13 mouse cellular contexts compared by ENCODE assay signal in the genomic region with DNA sequence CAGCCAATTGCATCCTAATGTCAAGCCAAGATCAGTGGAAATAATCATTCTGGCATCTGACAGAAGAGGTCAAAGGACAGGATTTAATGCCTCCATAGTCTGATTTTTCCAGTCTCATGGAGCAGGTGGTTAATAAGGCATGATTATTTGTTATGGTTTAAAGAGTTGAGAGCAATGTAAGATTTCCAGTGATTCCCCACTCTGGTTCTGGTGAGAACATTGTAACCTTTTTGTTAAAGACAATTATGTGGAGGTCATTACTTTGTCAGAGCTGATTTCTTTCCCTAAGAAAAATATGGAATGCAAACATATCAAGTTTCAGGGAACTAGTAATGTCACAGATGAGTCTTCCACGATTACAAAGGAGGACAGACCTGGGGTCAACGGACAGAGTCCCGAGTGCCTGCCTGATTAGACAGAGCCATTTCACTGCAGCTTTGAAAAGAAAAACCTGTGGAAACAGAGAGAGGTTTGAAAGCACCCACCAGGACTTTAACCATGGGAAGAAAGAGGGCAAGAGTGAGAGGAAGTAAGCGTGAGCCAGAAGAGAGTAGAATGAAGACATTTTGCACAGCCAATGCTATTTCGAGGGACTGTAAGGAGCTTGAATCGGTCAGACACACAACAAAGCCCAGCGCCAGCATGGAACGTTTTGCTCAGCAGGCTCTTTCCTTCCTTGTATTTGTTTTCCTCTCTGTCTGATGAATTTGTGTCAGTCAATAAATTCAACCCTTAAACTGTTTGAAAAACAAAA.
DNase-seq lines count a peak whose midpoint lies in the region; ATAC-seq lines count a peak whose summit lies in the region.
"Had no signal": no experiment of that assay in that cellular context is flagged by ENCODE, and none has a peak within 500 bp of the region (broad histone marks: within the 10 kb centered on the region; RNA-seq: fewer than 3 reads in every experiment).

No protein-coding gene starts in this region.

- H3K27ac ChIP-seq in forebrain, embryonic 12.5 days, result no peak overlapping the region
- no peak overlapping the region for H3K27ac ChIP-seq in forebrain, embryonic 15.5 days (replicated peaks)
- H3K27ac ChIP-seq in hindbrain, embryonic 12.5 days, result no peak overlapping the region
- H3K27ac ChIP-seq in midbrain, embryonic 16.5 days (ENCODE audit: low read length), result no peak overlapping the region
- no peak overlapping the region for H3K27ac ChIP-seq in heart, embryonic 10.5 days
- H3K27ac ChIP-seq: limb, embryonic 13.5 days had no signal

- no peak overlapping the region for H3K9ac ChIP-seq in forebrain, embryonic 12.5 days
- H3K9ac ChIP-seq in forebrain, embryonic 15.5 days (replicated peaks), result no peak overlapping the region
- H3K9ac ChIP-seq in hindbrain, embryonic 12.5 days, result no peak overlapping the region
- no peak overlapping the region for H3K9ac ChIP-seq in midbrain, embryonic 16.5 days (ENCODE audit: low read depth, low read length)
- H3K9ac ChIP-seq: limb, embryonic 13.5 days had no signal

- peaks cover 10% of the 10 kb centered on the region for H3K4me1 ChIP-seq in forebrain, embryonic 12.5 days
- no peaks in the 10 kb centered on the region for H3K4me1 ChIP-seq in forebrain, embryonic 15.5 days
- H3K4me1 ChIP-seq in hindbrain, embryonic 12.5 days, result peaks cover 8% of the 10 kb centered on the region
- H3K4me1 ChIP-seq in midbrain, embryonic 16.5 days (ENCODE audit: control insufficient read depth, insufficient read depth, low read length), result peaks cover 3% of the 10 kb centered on the region
- no peaks in the 10 kb centered on the region for H3K4me1 ChIP-seq in heart, embryonic 10.5 days

- intact Hi-C loops in heart, postnatal 36 days (cut with DNase I), result no loop called here

- no peaks in the 10 kb centered on the region for H3K36me3 ChIP-seq in forebrain, embryonic 12.5 days (replicated peaks)
- no peaks in the 10 kb centered on the region for H3K36me3 ChIP-seq in forebrain, embryonic 15.5 days
- H3K36me3 ChIP-seq in hindbrain, embryonic 12.5 days, result no peaks in the 10 kb centered on the region
- H3K36me3 ChIP-seq in midbrain, embryonic 16.5 days (ENCODE audit: control insufficient read depth, insufficient read depth, low read length), result no peaks in the 10 kb centered on the region
- H3K36me3 ChIP-seq in heart, embryonic 10.5 days, result no peaks in the 10 kb centered on the region
- H3K36me3 ChIP-seq: limb, embryonic 13.5 days had no signal

- WGBS in forebrain, embryonic 12.5 days, result 16% methylated on average over 8 of the region's 8 CpGs
- WGBS in forebrain, embryonic 15.5 days, result 17% methylated on average over 8 of the region's 8 CpGs
- WGBS in hindbrain, embryonic 12.5 days, result 22% methylated on average over 8 of the region's 8 CpGs
- WGBS in midbrain, embryonic 16.5 days, result 12% methylated on average over 8 of the region's 8 CpGs
- WGBS in heart, embryonic 10.5 days, result 57% methylated on average over 8 of the region's 8 CpGs

- peak; percentile 14 for DNase-seq in R1 (ENCODE audit: low read depth, low spot score)
- no peak for DNase-seq in heart, postnatal 36 days
- no peak for DNase-seq in heart, embryonic 10.5 days (ENCODE audit: low spot score)
- DNase-seq in frontal cortex, postnatal 10 days (ENCODE audit: low spot score in 2 of 2), result no peak
- DNase-seq: cerebellum, adult 2 months; gastrocnemius, postnatal 14 days; lung, adult 2 months had no signal

- no peak overlapping the region for H3K4me3 ChIP-seq in forebrain, embryonic 12.5 days (replicated peaks)
- H3K4me3 ChIP-seq in forebrain, embryonic 15.5 days, result no peak overlapping the region
- no peak overlapping the region for H3K4me3 ChIP-seq in hindbrain, embryonic 12.5 days
- H3K4me3 ChIP-seq in midbrain, embryonic 16.5 days (ENCODE audit: low read depth, low read length), result no peak overlapping the region
- no peak overlapping the region for H3K4me3 ChIP-seq in heart, embryonic 10.5 days
- H3K4me3 ChIP-seq: limb, embryonic 13.5 days had no signal

- H3K4me2 ChIP-seq in forebrain, embryonic 12.5 days, result no peak overlapping the region
- no peak overlapping the region for H3K4me2 ChIP-seq in forebrain, embryonic 15.5 days (replicated peaks)
- H3K4me2 ChIP-seq in hindbrain, embryonic 12.5 days (replicated peaks), result 0 out of 2 replicates have a peak overlapping the region, but pooled peaks have one; percentile 9
- H3K4me2 ChIP-seq in midbrain, embryonic 16.5 days (ENCODE audit: low read length), result peak overlapping the region; percentile 30
- H3K4me2 ChIP-seq: limb, embryonic 13.5 days had no signal

- no peaks in the 10 kb centered on the region for H3K27me3 ChIP-seq in forebrain, embryonic 12.5 days
- no peaks in the 10 kb centered on the region for H3K27me3 ChIP-seq in forebrain, embryonic 15.5 days
- H3K27me3 ChIP-seq in hindbrain, embryonic 12.5 days, result no peaks in the 10 kb centered on the region
- H3K27me3 ChIP-seq in midbrain, embryonic 16.5 days (ENCODE audit: control insufficient read depth, insufficient read depth, low read depth, low read length), result no peaks in the 10 kb centered on the region
- no peaks in the 10 kb centered on the region for H3K27me3 ChIP-seq in heart, embryonic 10.5 days (ENCODE audit: insufficient read depth, poor library complexity, severe bottlenecking)
- H3K27me3 ChIP-seq: limb, embryonic 13.5 days had no signal

- H3K9me3 ChIP-seq in forebrain, embryonic 12.5 days, result no peaks in the 10 kb centered on the region
- no peaks in the 10 kb centered on the region for H3K9me3 ChIP-seq in forebrain, embryonic 15.5 days
- H3K9me3 ChIP-seq in hindbrain, embryonic 12.5 days (replicated peaks), result no peaks in the 10 kb centered on the region
- H3K9me3 ChIP-seq in midbrain, embryonic 16.5 days (replicated peaks; ENCODE audit: control insufficient read depth, low read length, poor library complexity, severe bottlenecking), result no peaks in the 10 kb centered on the region
- H3K9me3 ChIP-seq in heart, embryonic 10.5 days, result no peaks in the 10 kb centered on the region
- H3K9me3 ChIP-seq: limb, embryonic 13.5 days had no signal

- ATAC-seq in forebrain, embryonic 12.5 days (ENCODE audit: low FRiP score), result peak; percentile 39; the same call in 1 of the 2 replicates
- no peak for ATAC-seq in forebrain, embryonic 15.5 days (replicated peaks)
- no peak for ATAC-seq in hindbrain, embryonic 12.5 days (ENCODE audit: low FRiP score)
- no peak for ATAC-seq in midbrain, embryonic 16.5 days
- ATAC-seq: inflammation-experienced regulatory T-cells, adult 6 months had no signal

Comparison
In these comparisons a context has a peak if more than half of its experiments do, and no peak if none do; other contexts are left out.
1. H3K4me2 ChIP-seq: peak in hindbrain, embryonic 12.5 days (single experiment) and midbrain, embryonic 16.5 days (single experiment); none in forebrain, embryonic 12.5 days (single experiment) and forebrain, embryonic 15.5 days (single experiment).